Mouse (Mus musculus): ENCODE measurements around the gene Sec14l4. TPM values are rescaled to one million over a fixed set of nuclear protein-coding genes. Genes with fewer than 3 reads are reported as not detected.

Gene Sec14l4
- polyA plus RNA-seq, 1 experiment from 2014 or later = not detected

- Histone ChIP-seq H3K4me2 (no peak overlapping the region), H3K36me3 (no peaks in the 10 kb centered on the region), H3K9ac (no peak overlapping the region), H3K27me3 (no peaks in the 10 kb centered on the region; the same call in 1 of the 2 replicates), H3K4me3 (no peak overlapping the region), H3K9me3 (no peaks in the 10 kb centered on the region), H3K4me1 (replicated peaks) (no peaks in the 10 kb centered on the region), H3K27ac (replicated peaks) (no peak overlapping the region)
- 44% methylated on average over 12 of the region's 12 CpGs for WGBS
- ATAC-seq (ENCODE audit: low read depth) = no peak
Observed at GRCm38 (mm10) chr11:4031961-4032360, 699 bp downstream of the Sec14l4 start.

- H3K9ac ChIP-seq = no peak overlapping the region
- WGBS = 73% methylated on average over 7 of the region's 7 CpGs
- ATAC-seq (ENCODE audit: low read depth) = no peak
- H3K4me1 ChIP-seq (replicated peaks) = no peaks in the 10 kb centered on the region
- H3K27me3 ChIP-seq = no peaks in the 10 kb centered on the region; the same call in 1 of the 2 replicates
- no peak overlapping the region for H3K4me2 ChIP-seq
- no peaks in the 10 kb centered on the region for H3K36me3 ChIP-seq
- H3K27ac ChIP-seq (replicated peaks) = no peak overlapping the region
- no peak overlapping the region for H3K4me3 ChIP-seq
- H3K9me3 ChIP-seq = no peaks in the 10 kb centered on the region
Observed at GRCm38 (mm10) chr11:4033471-4033870, 2.2 kb downstream of the Sec14l4 start.

- Histone ChIP-seq H3K9me3 (no peaks in the 10 kb centered on the region), H3K27ac (replicated peaks) (no peak overlapping the region), H3K9ac (no peak overlapping the region), H3K4me2 (no peak overlapping the region), H3K4me3 (no peak overlapping the region), H3K4me1 (replicated peaks) (no peaks in the 10 kb centered on the region), H3K36me3 (no peaks in the 10 kb centered on the region), H3K27me3 (no peaks in the 10 kb centered on the region; the same call in 1 of the 2 replicates)
- 94% methylated on average over 4 of the region's 4 CpGs for WGBS
- no peak for ATAC-seq (ENCODE audit: low read depth)
Observed at GRCm38 (mm10) chr11:4034169-4034568, 2.9 kb downstream of the Sec14l4 start.

DNA sequence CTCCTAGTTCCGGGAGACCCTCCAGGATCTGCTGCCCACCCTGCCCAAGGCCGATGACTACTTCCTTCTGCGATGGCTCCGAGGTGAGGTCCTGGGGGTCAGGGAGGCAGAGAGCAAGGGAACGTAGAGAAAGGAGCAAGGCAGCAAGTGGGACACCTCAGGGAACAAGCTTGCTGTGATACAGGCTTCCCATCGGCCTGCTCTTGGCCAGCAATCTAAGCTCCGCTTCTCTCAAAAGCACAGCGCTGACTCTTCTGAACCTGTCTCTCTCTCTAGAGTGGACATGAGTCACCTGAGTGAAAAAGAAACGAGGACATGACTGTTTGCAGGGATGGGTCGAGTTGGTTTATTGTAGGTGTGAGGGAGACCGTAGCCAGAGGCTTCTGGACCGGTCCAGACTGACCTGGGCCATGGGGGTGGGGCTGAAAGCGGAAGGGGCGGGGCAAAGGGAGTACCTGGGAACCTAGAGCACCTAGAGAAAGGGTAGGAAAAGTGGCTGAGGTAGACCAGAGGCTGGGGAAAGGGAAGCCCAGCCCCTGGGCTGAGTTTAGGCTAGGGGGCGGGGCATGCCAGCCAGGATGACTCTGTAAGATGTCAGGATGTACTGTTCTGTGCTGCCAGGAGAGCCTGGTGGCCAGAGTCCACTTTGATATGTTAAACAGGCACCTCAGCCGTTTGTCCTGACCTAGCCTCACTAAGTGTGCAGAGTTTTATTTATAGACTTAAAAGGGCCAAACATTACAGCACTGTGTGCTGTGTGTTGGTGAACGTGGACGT is 4.0 kb downstream of the Sec14l4 start:
- no peaks in the 10 kb centered on the region for H3K4me1 ChIP-seq (replicated peaks)
- no peak overlapping the region for H3K27ac ChIP-seq (replicated peaks)
- H3K36me3 ChIP-seq = no peaks in the 10 kb centered on the region
- 64% methylated on average over 18 of the region's 18 CpGs for WGBS
- no peak overlapping the region for H3K4me2 ChIP-seq
- H3K9ac ChIP-seq = no peak overlapping the region
- H3K9me3 ChIP-seq = no peaks in the 10 kb centered on the region
- ATAC-seq (ENCODE audit: low read depth) = no peak
- no peak overlapping the region for H3K4me3 ChIP-seq
- H3K27me3 ChIP-seq = no peaks in the 10 kb centered on the region; the same call in 1 of the 2 replicates

- ATAC-seq (ENCODE audit: low read depth) = no peak
- no peak overlapping the region for H3K4me3 ChIP-seq
- no peak overlapping the region for H3K4me2 ChIP-seq
- H3K9me3 ChIP-seq = no peaks in the 10 kb centered on the region
- H3K27me3 ChIP-seq = no peaks in the 10 kb centered on the region; the same call in 1 of the 2 replicates
- no peak overlapping the region for H3K9ac ChIP-seq
- WGBS = 86% methylated on average over 6 of the region's 6 CpGs
- no peaks in the 10 kb centered on the region for H3K4me1 ChIP-seq (replicated peaks)
- no peaks in the 10 kb centered on the region for H3K36me3 ChIP-seq
- H3K27ac ChIP-seq (replicated peaks) = no peak overlapping the region
Observed at GRCm38 (mm10) chr11:4035916-4036315, 4.7 kb downstream of the Sec14l4 start.

DNA sequence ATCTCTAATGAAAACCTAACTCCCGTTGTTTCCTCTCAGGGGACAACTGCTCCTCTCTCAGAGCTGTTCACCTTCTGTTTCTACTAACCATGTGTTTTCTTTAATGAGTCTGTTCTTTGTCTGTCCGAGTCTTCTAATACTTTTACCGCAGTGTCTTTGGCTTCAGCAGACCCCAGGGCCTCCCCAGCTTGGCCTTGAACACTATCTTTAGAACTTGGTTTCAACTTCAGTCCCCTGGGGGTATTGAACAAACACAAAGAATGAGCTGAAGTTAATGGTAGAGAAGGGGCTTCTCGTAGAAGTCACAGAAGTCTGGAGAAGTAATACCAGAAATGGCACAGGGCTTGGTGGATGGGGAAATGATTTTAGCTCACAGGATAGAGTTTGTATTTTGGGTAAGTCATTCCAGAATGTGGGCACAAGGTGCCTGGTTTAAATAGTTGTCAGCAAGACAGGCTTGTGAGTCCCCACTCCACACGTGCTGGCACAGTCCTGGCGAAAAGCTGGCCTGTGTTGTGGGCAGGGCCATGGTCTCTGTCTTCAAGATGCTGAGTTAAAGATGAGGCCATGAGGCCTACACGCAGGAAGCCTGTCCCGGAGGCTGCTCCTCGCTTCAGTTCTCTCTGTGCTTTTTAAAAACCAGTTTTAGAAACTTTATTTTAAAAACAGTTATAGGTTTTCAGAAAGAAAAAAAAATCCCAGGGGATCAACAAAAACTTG is 5.3 kb downstream of the Sec14l4 start:
- Histone ChIP-seq H3K4me1 (replicated peaks) (no peaks in the 10 kb centered on the region), H3K9ac (no peak overlapping the region), H3K4me3 (no peak overlapping the region), H3K9me3 (no peaks in the 10 kb centered on the region), H3K27me3 (no peaks in the 10 kb centered on the region; the same call in 1 of the 2 replicates), H3K4me2 (no peak overlapping the region), H3K27ac (replicated peaks) (no peak overlapping the region), H3K36me3 (no peaks in the 10 kb centered on the region)
- ATAC-seq (ENCODE audit: low read depth) = no peak
- 76% methylated on average over 9 of the region's 9 CpGs for WGBS

GRCm38 (mm10) chr11:4039951-4040350 is 8.7 kb downstream of the Sec14l4 start:
- H3K36me3 ChIP-seq = no peaks in the 10 kb centered on the region
- 94% methylated on average over 4 of the region's 4 CpGs for WGBS
- no peak overlapping the region for H3K27ac ChIP-seq (replicated peaks)
- H3K9ac ChIP-seq = no peak overlapping the region
- H3K27me3 ChIP-seq = no peaks in the 10 kb centered on the region
- no peak for ATAC-seq (ENCODE audit: low read depth)
- H3K9me3 ChIP-seq = no peaks in the 10 kb centered on the region
- no peak overlapping the region for H3K4me2 ChIP-seq
- no peak overlapping the region for H3K4me3 ChIP-seq
- no peaks in the 10 kb centered on the region for H3K4me1 ChIP-seq (replicated peaks)

DNA sequence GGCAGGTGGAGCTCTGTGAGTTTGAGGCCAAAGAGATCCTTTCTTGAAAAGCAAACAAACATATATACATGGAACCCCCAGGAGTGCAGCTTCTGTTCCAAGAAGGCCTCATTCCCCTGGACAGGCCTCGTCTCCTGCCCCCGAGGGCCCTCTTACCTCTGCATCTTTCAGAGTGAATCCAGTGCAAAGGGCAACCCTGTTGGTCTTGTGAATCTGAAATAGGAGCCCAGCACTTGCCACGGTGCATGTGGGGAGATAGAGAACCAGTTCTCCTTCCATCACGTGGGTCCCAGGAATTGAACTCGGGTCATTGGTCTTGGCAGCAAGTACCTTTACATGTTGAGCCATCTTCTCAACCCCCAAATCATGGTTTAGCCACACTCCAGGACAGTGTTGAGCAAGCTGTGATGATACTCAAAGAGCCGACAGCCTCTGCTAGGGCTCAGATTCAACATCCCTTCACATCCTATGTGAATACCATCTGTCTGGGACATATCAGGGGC is 9.9 kb downstream of the Sec14l4 start:
- Histone ChIP-seq H3K36me3 (no peaks in the 10 kb centered on the region), H3K4me2 (no peak overlapping the region), H3K4me1 (replicated peaks) (no peaks in the 10 kb centered on the region), H3K4me3 (no peak overlapping the region), H3K9ac (no peak overlapping the region), H3K27me3 (no peaks in the 10 kb centered on the region), H3K9me3 (no peaks in the 10 kb centered on the region), H3K27ac (replicated peaks) (no peak overlapping the region)
- no peak for ATAC-seq (ENCODE audit: low read depth)
- WGBS = 84% methylated on average over 6 of the region's 6 CpGs

- H3K4me3 ChIP-seq = no peak overlapping the region
- H3K9ac ChIP-seq = no peak overlapping the region
- no peaks in the 10 kb centered on the region for H3K4me1 ChIP-seq (replicated peaks)
- no peak for ATAC-seq (ENCODE audit: low read depth)
- H3K9me3 ChIP-seq = no peaks in the 10 kb centered on the region
- WGBS = 89% methylated on average over 7 of the region's 7 CpGs
- no peaks in the 10 kb centered on the region for H3K27me3 ChIP-seq
- no peaks in the 10 kb centered on the region for H3K36me3 ChIP-seq
- no peak overlapping the region for H3K27ac ChIP-seq (replicated peaks)
- no peak overlapping the region for H3K4me2 ChIP-seq
Observed at GRCm38 (mm10) chr11:4043081-4043480, 11.8 kb downstream of the Sec14l4 start.

DNA sequence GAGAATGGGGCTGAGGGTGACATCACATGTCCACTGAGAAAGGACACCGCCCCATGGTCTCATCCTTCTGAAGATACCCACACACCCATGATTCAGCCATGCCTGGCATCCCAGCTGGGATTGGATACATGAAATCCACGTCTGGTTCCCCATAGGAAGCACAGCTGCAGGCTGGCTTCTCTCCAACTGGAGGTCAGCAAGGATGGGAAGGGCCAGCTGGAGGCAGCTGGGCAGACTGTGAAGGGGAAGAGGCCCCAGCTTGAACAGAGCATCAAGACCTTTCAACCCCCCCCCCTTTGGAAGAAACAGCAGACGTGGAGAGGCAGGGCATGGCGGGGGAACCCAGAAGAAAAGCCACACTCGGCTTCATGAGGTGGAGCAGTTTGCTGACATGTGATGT is 15.3 kb downstream of the Sec14l4 start:
- Histone ChIP-seq H3K27me3 (no peaks in the 10 kb centered on the region), H3K9ac (no peak overlapping the region), H3K27ac (replicated peaks) (no peak overlapping the region), H3K36me3 (no peaks in the 10 kb centered on the region), H3K9me3 (peaks cover 5% of the 10 kb centered on the region; the same call in 1 of the 2 replicates), H3K4me1 (replicated peaks) (no peaks in the 10 kb centered on the region), H3K4me2 (no peak overlapping the region), H3K4me3 (no peak overlapping the region)
- ATAC-seq (ENCODE audit: low read depth) = no peak
- 76% methylated on average over 5 of the region's 5 CpGs for WGBS

DNA sequence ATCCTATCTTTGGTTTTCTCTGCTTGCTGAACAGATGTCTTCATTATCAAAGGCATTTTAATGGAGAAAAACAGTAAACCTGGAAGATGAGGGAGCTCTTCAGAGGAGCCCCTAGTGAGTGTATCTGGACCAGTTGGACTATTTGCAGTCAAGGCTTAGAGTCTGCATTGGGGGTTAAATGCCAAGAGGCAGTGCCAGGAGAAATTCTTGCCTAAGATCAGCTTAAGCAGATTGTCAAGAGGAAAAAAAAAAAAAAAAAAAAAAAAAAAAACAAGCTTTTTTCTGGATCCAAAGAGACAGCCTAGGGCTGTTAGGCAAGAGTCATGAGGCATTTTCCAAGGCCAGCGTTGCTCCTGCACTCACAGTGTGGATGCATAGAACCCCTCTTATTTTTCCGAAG is 16.5 kb downstream of the Sec14l4 start:
- peaks cover 5% of the 10 kb centered on the region; the same call in 1 of the 2 replicates for H3K9me3 ChIP-seq
- ATAC-seq (ENCODE audit: low read depth) = no peak
- no peak overlapping the region for H3K9ac ChIP-seq
- no peak overlapping the region for H3K4me3 ChIP-seq
- H3K27me3 ChIP-seq = no peaks in the 10 kb centered on the region
- no peak overlapping the region for H3K27ac ChIP-seq (replicated peaks)
- H3K4me2 ChIP-seq = no peak overlapping the region
- no peaks in the 10 kb centered on the region for H3K36me3 ChIP-seq
- H3K4me1 ChIP-seq (replicated peaks) = no peaks in the 10 kb centered on the region
- WGBS = 92% methylated on average over 2 of the region's 2 CpGs

DNA sequence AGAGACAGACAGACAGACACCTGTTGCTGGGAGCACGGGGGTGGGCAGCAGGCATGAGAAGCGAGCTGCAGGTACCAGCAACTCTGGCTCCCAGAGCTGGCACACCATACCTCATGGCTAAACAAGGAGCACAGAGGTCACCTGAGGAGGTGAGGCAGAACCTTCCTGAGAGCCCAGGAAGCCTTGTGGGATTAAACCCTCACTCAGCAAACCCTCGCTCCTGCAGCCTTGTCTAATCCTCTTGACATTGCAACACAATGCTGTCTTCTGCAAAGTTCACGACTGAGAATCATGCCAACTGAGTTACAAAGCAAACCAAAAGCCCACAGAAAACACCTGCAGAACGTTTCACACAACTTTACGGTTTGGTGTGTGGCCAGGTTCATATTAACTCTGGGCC is 17.2 kb downstream of the Sec14l4 start:
- no peak overlapping the region for H3K4me2 ChIP-seq
- H3K9me3 ChIP-seq = peaks cover 5% of the 10 kb centered on the region; the same call in 1 of the 2 replicates
- no peaks in the 10 kb centered on the region for H3K4me1 ChIP-seq (replicated peaks)
- WGBS = 91% methylated on average over 6 of the region's 6 CpGs
- H3K4me3 ChIP-seq = no peak overlapping the region
- no peak overlapping the region for H3K27ac ChIP-seq (replicated peaks)
- H3K36me3 ChIP-seq = no peaks in the 10 kb centered on the region
- H3K9ac ChIP-seq = no peak overlapping the region
- no peaks in the 10 kb centered on the region for H3K27me3 ChIP-seq
- ATAC-seq (ENCODE audit: low read depth) = no peak
